Mouse (Mus musculus): ENCODE data around the gene Wipf1. TPM values are rescaled to one million over a fixed set of nuclear protein-coding genes. Genes with fewer than 3 reads are reported as not detected.

The Wipf1 gene
- total and polyA plus RNA-seq, 2 experiments from 2014 or later = 1.7 to 2.9 TPM

- 82% methylated on average over 2 of the region's 2 CpGs for WGBS
- H3K4me2 ChIP-seq (ENCODE audit: low read depth, low read length) = no peak overlapping the region
Observed at GRCm38 (mm10) chr2:73397476-73397875, 132.1 kb downstream of the Wipf1 start.

DNA sequence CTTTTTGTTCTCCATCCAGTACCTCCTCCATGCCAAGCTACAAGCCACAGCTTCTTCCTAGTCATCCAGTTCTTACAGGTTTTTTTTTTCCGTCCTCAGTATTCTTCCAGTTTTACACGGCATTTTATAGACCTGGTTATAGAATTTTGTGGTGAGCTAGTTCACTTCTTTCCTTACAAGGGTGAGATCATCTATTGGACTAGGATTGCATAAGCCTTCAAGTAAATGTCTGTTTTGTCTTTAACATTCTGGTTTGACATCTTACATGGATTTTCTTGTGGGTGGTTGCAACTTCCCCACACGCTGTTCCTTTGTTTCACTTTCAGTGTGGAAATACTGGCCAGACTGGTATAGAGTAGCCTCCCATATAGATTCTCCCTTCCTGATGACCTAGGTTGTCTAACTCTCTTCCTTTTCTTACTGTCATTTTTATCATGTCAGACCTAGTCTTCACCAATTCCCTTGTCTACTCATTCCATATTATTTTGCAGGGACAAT lies 132.7 kb downstream of the Wipf1 start:
- Histone ChIP-seq H3K27me3 (ENCODE audit: control insufficient read depth, insufficient read depth, low read length) (no peaks in the 10 kb centered on the region), H3K4me2 (ENCODE audit: low read depth, low read length) (no peak overlapping the region), H3K4me3 (ENCODE audit: low read depth, low read length) (no peak overlapping the region), H3K9me3 (replicated peaks; ENCODE audit: control insufficient read depth, low read length) (no peaks in the 10 kb centered on the region), H3K27ac (ENCODE audit: low read depth) (no peak overlapping the region), H3K36me3 (replicated peaks; ENCODE audit: control insufficient read depth, insufficient read depth, low read length) (no peaks in the 10 kb centered on the region), H3K4me1 (ENCODE audit: control insufficient read depth, insufficient read depth) (no peaks in the 10 kb centered on the region), H3K9ac (replicated peaks; ENCODE audit: low read depth, low read length) (no peak overlapping the region)
- WGBS = 81% methylated on average over 3 of the region's 3 CpGs
- ATAC-seq (ENCODE audit: insufficient read depth, low read depth) = no peak
- no peak for DNase-seq (ENCODE audit: low spot score)
- no peak for TF ChIP-seq EP300 (IDR thresholded peaks at IDR 0.05; ENCODE audit: low read depth)
- TF ChIP-seq CTCF (IDR thresholded peaks at IDR 0.05; ENCODE audit: low read depth) = no peak

More at GRCm38 (mm10) chr2:73397476-73397875, 132.1 kb downstream of the Wipf1 start:
- ATAC-seq (ENCODE audit: insufficient read depth, low read depth) = no peak
- Histone ChIP-seq H3K27me3 (ENCODE audit: control insufficient read depth, insufficient read depth, low read length) (no peaks in the 10 kb centered on the region), H3K4me3 (ENCODE audit: low read depth, low read length) (no peak overlapping the region), H3K9ac (replicated peaks; ENCODE audit: low read depth, low read length) (no peak overlapping the region), H3K27ac (ENCODE audit: low read depth) (no peak overlapping the region), H3K36me3 (replicated peaks; ENCODE audit: control insufficient read depth, insufficient read depth, low read length) (no peaks in the 10 kb centered on the region), H3K4me1 (ENCODE audit: control insufficient read depth, insufficient read depth) (no peaks in the 10 kb centered on the region), H3K9me3 (replicated peaks; ENCODE audit: control insufficient read depth, low read length) (no peaks in the 10 kb centered on the region)
- DNase-seq (ENCODE audit: low spot score) = no peak
- TF ChIP-seq EP300 (IDR thresholded peaks at IDR 0.05; ENCODE audit: low read depth) = no peak
- no peak for TF ChIP-seq CTCF (IDR thresholded peaks at IDR 0.05; ENCODE audit: low read depth)

- no peaks in the 10 kb centered on the region for H3K4me1 ChIP-seq (ENCODE audit: control insufficient read depth, insufficient read depth)
- H3K9ac ChIP-seq (replicated peaks; ENCODE audit: low read depth, low read length) = no peak overlapping the region
- DNase-seq (ENCODE audit: low spot score) = no peak
- no peaks in the 10 kb centered on the region for H3K27me3 ChIP-seq (ENCODE audit: control insufficient read depth, insufficient read depth, low read length)
- no peaks in the 10 kb centered on the region for H3K9me3 ChIP-seq (replicated peaks; ENCODE audit: control insufficient read depth, low read length)
- no peak overlapping the region for H3K27ac ChIP-seq (ENCODE audit: low read depth)
- no peak for ATAC-seq (ENCODE audit: insufficient read depth, low read depth)
- H3K36me3 ChIP-seq (replicated peaks; ENCODE audit: control insufficient read depth, insufficient read depth, low read length) = no peaks in the 10 kb centered on the region
- no peak overlapping the region for H3K4me3 ChIP-seq (ENCODE audit: low read depth, low read length)
- TF ChIP-seq EP300 (IDR thresholded peaks at IDR 0.05; ENCODE audit: low read depth) (no peak), CTCF (IDR thresholded peaks at IDR 0.05; ENCODE audit: low read depth) (no peak)
- no peak overlapping the region for H3K4me2 ChIP-seq (ENCODE audit: low read depth, low read length)
- 70% methylated on average over 8 of the region's 8 CpGs for WGBS
Observed at GRCm38 (mm10) chr2:73395516-73395915, 134.0 kb downstream of the Wipf1 start.

GRCm38 (mm10) chr2:73394476-73394875 lies 135.1 kb downstream of the Wipf1 start:
- H3K27me3 ChIP-seq (ENCODE audit: control insufficient read depth, insufficient read depth, low read length) = no peaks in the 10 kb centered on the region
- DNase-seq (ENCODE audit: low spot score) (no peak), ATAC-seq (ENCODE audit: insufficient read depth, low read depth) (no peak)
- no peak overlapping the region for H3K4me2 ChIP-seq (ENCODE audit: low read depth, low read length)
- WGBS = 87% methylated on average over 3 of the region's 3 CpGs
- no peak overlapping the region for H3K27ac ChIP-seq (ENCODE audit: low read depth)
- no peak overlapping the region for H3K4me3 ChIP-seq (ENCODE audit: low read depth, low read length)
- H3K9ac ChIP-seq (replicated peaks; ENCODE audit: low read depth, low read length) = no peak overlapping the region
- no peaks in the 10 kb centered on the region for H3K4me1 ChIP-seq (ENCODE audit: control insufficient read depth, insufficient read depth)
- H3K9me3 ChIP-seq (replicated peaks; ENCODE audit: control insufficient read depth, low read length) = no peaks in the 10 kb centered on the region
- TF ChIP-seq EP300 (IDR thresholded peaks at IDR 0.05; ENCODE audit: low read depth) (no peak), CTCF (IDR thresholded peaks at IDR 0.05; ENCODE audit: low read depth) (no peak)
- no peaks in the 10 kb centered on the region for H3K36me3 ChIP-seq (replicated peaks; ENCODE audit: control insufficient read depth, insufficient read depth, low read length)

- H3K9ac ChIP-seq (replicated peaks; ENCODE audit: low read depth, low read length) = no peak overlapping the region
- ATAC-seq (ENCODE audit: insufficient read depth, low read depth) = no peak
- TF ChIP-seq CTCF (IDR thresholded peaks at IDR 0.05; ENCODE audit: low read depth) (no peak), EP300 (IDR thresholded peaks at IDR 0.05; ENCODE audit: low read depth) (no peak)
Observed at GRCm38 (mm10) chr2:73392772-73393171, 136.8 kb downstream of the Wipf1 start.

GRCm38 (mm10) chr2:73389951-73390350 lies 139.6 kb downstream of the Wipf1 start:
- H3K4me1 ChIP-seq (ENCODE audit: control insufficient read depth, insufficient read depth) = peaks cover 4% of the 10 kb centered on the region; the same call in 1 of the 2 replicates
- no peaks in the 10 kb centered on the region for H3K36me3 ChIP-seq (replicated peaks; ENCODE audit: control insufficient read depth, insufficient read depth, low read length)
- no peak overlapping the region for H3K27ac ChIP-seq (ENCODE audit: low read depth)
- no peak overlapping the region for H3K9ac ChIP-seq (replicated peaks; ENCODE audit: low read depth, low read length)
- H3K4me3 ChIP-seq (ENCODE audit: low read depth, low read length) = no peak overlapping the region
- no peaks in the 10 kb centered on the region for H3K27me3 ChIP-seq (ENCODE audit: control insufficient read depth, insufficient read depth, low read length)
- DNase-seq (ENCODE audit: low spot score) (no peak), ATAC-seq (ENCODE audit: insufficient read depth, low read depth) (no peak)
- no peak overlapping the region for H3K4me2 ChIP-seq (ENCODE audit: low read depth, low read length)
- H3K9me3 ChIP-seq (replicated peaks; ENCODE audit: control insufficient read depth, low read length) = no peaks in the 10 kb centered on the region
- TF ChIP-seq EP300 (IDR thresholded peaks at IDR 0.05; ENCODE audit: low read depth) (no peak), CTCF (IDR thresholded peaks at IDR 0.05; ENCODE audit: low read depth) (no peak)
- 90% methylated on average over 3 of the region's 3 CpGs for WGBS

More at GRCm38 (mm10) chr2:73392772-73393171, 136.8 kb downstream of the Wipf1 start:
- Histone ChIP-seq H3K4me1 (ENCODE audit: control insufficient read depth, insufficient read depth) (no peaks in the 10 kb centered on the region), H3K27me3 (ENCODE audit: control insufficient read depth, insufficient read depth, low read length) (no peaks in the 10 kb centered on the region), H3K4me2 (ENCODE audit: low read depth, low read length) (no peak overlapping the region), H3K4me3 (ENCODE audit: low read depth, low read length) (no peak overlapping the region), H3K9me3 (replicated peaks; ENCODE audit: control insufficient read depth, low read length) (no peaks in the 10 kb centered on the region), H3K27ac (ENCODE audit: low read depth) (no peak overlapping the region), H3K36me3 (replicated peaks; ENCODE audit: control insufficient read depth, insufficient read depth, low read length) (no peaks in the 10 kb centered on the region)
- WGBS = 80% methylated on average over 2 of the region's 2 CpGs
- no peak for DNase-seq (ENCODE audit: low spot score)

All from heart, postnatal 0 days (tissue).